Mouse (Mus musculus) liver, embryonic 18 days (tissue): Measurements from ENCODE around the gene Acot8. TPM values are rescaled to one million over a fixed set of nuclear protein-coding genes. Genes with fewer than 3 reads are reported as not detected.

Source experiments
- polyA plus RNA-seq: library from polyadenylated mRNA; depleted of rRNA; stranded (reverse); fragments of >200 nt; gene quantifications from 2 replicates; pipeline ENCODE4 v1.2.3, GENCODE M21; 2012; rRNA removed

The Acot8 gene
- 20.1 and 20.3 TPM in 2 replicates for polyA plus RNA-seq

GRCm38 (mm10) chr2:164804533-164805331 is at the start of gene Acot8, which contains the start of gene Zswim3:
Gene Acot8, minus strand, starts transcription at chr2:164804882.
Gene Zswim3, plus strand, starts transcription at chr2:164805098.

DNA sequence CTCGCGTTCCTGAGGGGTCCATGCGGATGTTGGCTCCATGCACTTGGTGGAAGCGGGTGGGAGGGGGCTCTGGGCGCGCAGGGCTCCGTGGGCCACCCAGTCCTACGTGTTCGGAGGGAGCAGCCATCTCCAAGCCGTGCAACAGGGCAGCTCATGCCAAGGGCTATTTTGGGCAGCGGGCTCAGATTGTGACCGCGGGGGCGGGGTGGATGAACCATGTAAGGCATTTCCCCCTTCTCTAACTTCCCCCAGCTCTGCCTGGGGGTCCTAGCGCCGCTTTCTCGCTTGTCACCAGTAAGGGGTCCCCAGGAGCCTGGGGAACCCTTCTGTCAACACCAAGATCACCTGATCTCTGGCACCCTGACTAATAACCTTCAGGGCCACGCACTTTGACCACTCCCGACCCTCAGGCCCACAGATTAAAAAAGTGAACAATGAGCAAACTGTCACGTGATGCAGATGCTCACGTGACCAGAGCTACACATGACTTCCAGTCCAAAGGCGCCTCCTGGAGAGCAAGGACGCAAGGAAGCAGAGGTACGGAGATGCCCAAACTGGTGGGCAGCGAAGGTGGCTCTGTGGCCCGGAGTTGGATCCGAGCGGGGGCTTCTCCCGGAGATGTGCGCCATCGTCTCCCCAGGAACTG is 28.8 kb upstream of the Acot8 start, which contains the start of gene Neurl2:
Neurl2 (minus strand) TSS at position 143 of the 646 bp plus-strand sequence.

GRCm38 (mm10) chr2:164832748-164833301 is 28.1 kb upstream of the Acot8 start, which contains the start of gene Ctsa:
Gene Ctsa, plus strand, starts transcription at chr2:164832873.

GRCm38 (mm10) chr2:164828437-164828836 is 23.8 kb upstream of the Acot8 start, which contains the start of gene Spata25:
Gene Spata25, minus strand, starts transcription at chr2:164828537.

GRCm38 (mm10) chr2:164822636-164823165 is 18.0 kb upstream of the Acot8 start, which contains the start of gene Zswim1:
Gene Zswim1, plus strand, starts transcription at chr2:164822686.

GRCm38 (mm10) chr2:164785481-164786387 is 18.9 kb downstream of the Acot8 start, which contains the start of gene Snx21:
Gene Snx21, plus strand, starts transcription at chr2:164785823.

DNA sequence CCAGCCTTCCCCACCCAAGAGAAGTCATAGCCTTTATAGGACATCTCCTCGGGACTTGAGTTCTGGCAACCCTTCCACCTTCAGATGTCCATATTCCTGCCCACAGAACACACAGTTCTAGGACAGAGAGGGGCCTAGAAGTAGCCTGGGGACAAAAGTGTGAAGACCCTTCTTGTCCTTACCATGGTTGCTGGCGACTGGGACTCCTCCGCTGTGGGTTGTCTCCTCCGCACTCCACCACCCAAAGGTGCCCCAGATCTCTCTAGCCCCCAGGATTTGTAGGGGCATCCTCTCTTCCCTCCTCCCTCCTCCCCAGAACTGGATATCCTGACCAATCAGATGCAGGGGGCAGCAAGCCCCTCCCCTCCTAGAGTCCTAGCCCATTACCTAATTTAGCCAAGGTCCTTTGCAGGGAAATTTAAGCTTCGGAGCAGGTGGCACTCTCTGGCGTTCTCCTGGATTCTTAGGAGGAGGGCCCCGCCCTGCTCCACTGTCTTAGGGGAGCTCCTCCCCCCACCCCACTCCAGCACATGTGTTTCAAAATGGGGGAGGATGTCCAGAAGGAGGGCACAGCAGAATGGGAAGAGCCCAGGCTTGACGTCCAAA is 25.1 kb downstream of the Acot8 start, which contains the start of gene Tnnc2:
Tnnc2 (minus strand) TSS at position 487 of the 606 bp plus-strand sequence.

GRCm38 (mm10) chr2:164769258-164770037 is 35.2 kb downstream of the Acot8 start, which contains the start of gene Ube2c:
Gene Ube2c, plus strand, starts transcription at chr2:164769898.

GRCm38 (mm10) chr2:164745843-164746479 is 58.7 kb downstream of the Acot8 start, which contains the start of the genes Wfdc3 and Dnttip1:
Gene Wfdc3, minus strand, starts transcription at chr2:164745931.
Gene Dnttip1, plus strand, starts transcription at chr2:164745983.

Other genes starting within 250 kb of the Acot8 start
- gene Wfdc2, start 242.5 kb downstream of the Acot8 start, polyA plus RNA-seq: 1.6 and 2.0 TPM in 2 replicates
- gene Spint3, start 231.4 kb downstream of the Acot8 start, polyA plus RNA-seq: not detected in 2 replicates
- gene Wfdc6a, start 219.4 kb downstream of the Acot8 start, polyA plus RNA-seq: 0.05 and 0.06 TPM in 2 replicates
- not detected in 2 replicates for gene Eppin, start 211.3 kb downstream of the Acot8 start, polyA plus RNA-seq
- gene Wfdc6b, start 191.4 kb downstream of the Acot8 start, polyA plus RNA-seq: not detected in 2 replicates
- not detected in 2 replicates for gene Wfdc8, start 191.3 kb downstream of the Acot8 start, polyA plus RNA-seq
- not detected in 2 replicates for gene Wfdc16, start 166.1 kb downstream of the Acot8 start, polyA plus RNA-seq
- gene Wfdc10, start 148.8 kb downstream of the Acot8 start, polyA plus RNA-seq: not detected in 2 replicates
- gene Wfdc9, start 148.3 kb downstream of the Acot8 start, polyA plus RNA-seq: not detected in 2 replicates
- not detected in 2 replicates for gene Wfdc11, start 130.8 kb downstream of the Acot8 start, polyA plus RNA-seq
- not detected in 2 replicates for gene Wfdc13, start 119.8 kb downstream of the Acot8 start, polyA plus RNA-seq
- gene Spint4, start 106.4 kb downstream of the Acot8 start, polyA plus RNA-seq: not detected in 2 replicates
- not detected in 2 replicates for gene Spint5, start 89.6 kb downstream of the Acot8 start, polyA plus RNA-seq
- gene Wfdc3, start 59.0 kb downstream of the Acot8 start, polyA plus RNA-seq: 1.6 and 2.1 TPM in 2 replicates
- gene Dnttip1, start 58.9 kb downstream of the Acot8 start, polyA plus RNA-seq: 21.7 and 22.8 TPM in 2 replicates
- gene Ube2c, start 35.0 kb downstream of the Acot8 start, polyA plus RNA-seq: 255 and 264 TPM in 2 replicates
- 0.58 and 2.9 TPM in 2 replicates for gene Tnnc2, start 24.9 kb downstream of the Acot8 start, polyA plus RNA-seq
- 7.7 and 11.3 TPM in 2 replicates for gene Snx21, start 19.1 kb downstream of the Acot8 start, polyA plus RNA-seq
- gene Zswim3, start 216 bp upstream of the Acot8 start, polyA plus RNA-seq: 1.9 TPM in 2 replicates
- gene Zswim1, start 17.8 kb upstream of the Acot8 start, polyA plus RNA-seq: 1.3 and 1.5 TPM in 2 replicates
- 0.05 and 0.08 TPM in 2 replicates for gene Spata25, start 23.7 kb upstream of the Acot8 start, polyA plus RNA-seq
- 121 and 130 TPM in 2 replicates for gene Ctsa, start 28.0 kb upstream of the Acot8 start, polyA plus RNA-seq
- 1.5 and 2.2 TPM in 2 replicates for gene Neurl2, start 28.6 kb upstream of the Acot8 start, polyA plus RNA-seq
- 34.8 and 42.2 TPM in 2 replicates for gene Pltp, start 52.8 kb upstream of the Acot8 start, polyA plus RNA-seq
- 18.4 and 21.2 TPM in 2 replicates for gene Pcif1, start 74.4 kb upstream of the Acot8 start, polyA plus RNA-seq
- 6.5 and 8.2 TPM in 2 replicates for gene Zfp335, start 106.9 kb upstream of the Acot8 start, polyA plus RNA-seq
- 19.0 and 24.6 TPM in 2 replicates for gene Mmp9, start 135.9 kb upstream of the Acot8 start, polyA plus RNA-seq
- gene Slc12a5, start 155.9 kb upstream of the Acot8 start, polyA plus RNA-seq: 0.72 and 0.81 TPM in 2 replicates
- 11.2 and 11.8 TPM in 2 replicates for gene Ncoa5, start 230.0 kb upstream of the Acot8 start, polyA plus RNA-seq